Mouse (Mus musculus) frontal cortex, postnatal 10 days (tissue): ENCODE results near the gene Ift172.
"Not testable (repeated sequence)": the region's sequence is repeated elsewhere in the genome, so short reads cannot be mapped to it uniquely, and the experiment has no call there.

Experiments used
- DNase-seq, 2 experiments: peaks; one replicate each; pipeline ENCODE4 v3.0.0; 2022; ENCODE audit warnings: low spot score in 2 of 2, mixed read lengths in 1 of 2

The Ift172 gene

DNA sequence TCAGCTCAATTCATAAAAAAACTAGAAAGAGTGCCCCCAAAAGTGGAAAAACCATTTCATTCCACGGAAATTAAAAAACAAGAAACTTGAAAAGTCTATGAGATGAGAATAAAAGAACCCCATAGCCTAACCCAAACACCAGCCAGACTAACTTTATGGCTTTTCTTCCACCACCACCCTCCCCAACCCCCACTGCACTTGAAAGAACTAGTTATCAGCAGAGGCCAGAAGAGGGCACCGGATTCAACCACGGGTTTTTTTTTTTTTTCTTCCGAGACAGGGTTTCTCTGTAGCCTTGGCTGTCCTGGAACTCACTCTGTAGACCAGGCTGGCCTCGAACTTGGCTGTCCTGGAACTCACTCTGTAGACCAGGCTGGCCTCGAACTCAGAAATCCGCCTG lies 72.6 kb downstream of the Ift172 start:
- no peak for DNase-seq

DNA sequence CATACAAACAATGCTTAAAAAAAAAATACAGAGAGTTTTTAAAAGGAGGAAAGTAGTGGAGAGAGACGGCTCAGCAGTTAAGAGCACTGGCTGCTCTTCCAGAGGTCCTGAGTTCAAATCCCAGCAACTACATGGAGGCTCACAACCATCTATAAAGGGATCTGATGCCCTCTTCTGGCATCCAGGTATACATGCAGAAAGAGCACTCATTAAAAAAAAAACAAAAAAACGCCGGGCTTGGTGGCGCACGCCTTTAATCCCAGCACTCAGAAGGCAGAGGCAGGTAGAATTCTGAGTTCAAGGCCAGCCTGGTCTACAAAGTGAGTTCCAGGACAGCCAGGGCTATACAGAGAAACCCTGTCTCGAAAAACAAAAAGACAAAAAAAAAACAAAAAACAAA lies 74.4 kb downstream of the Ift172 start:
- DNase-seq, result not testable (repeated sequence)

DNA sequence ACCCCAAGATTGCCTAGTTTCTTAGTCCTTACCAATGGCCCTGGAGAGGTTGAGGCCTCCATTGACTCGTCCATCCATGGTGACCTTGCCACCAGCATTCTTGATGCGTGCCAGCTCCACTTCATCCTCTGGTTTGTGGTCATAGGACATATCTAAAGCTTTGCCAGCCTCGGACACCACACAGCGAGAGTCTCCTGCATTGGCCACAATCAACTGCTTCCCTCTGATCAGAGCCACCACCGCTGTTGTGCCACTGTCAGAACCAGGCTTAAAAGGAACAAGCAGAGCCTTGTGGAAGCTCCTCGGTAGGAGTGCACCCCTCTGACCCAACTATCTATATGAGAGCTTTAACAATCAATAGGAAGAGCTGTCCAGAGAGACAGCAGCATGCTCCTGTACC lies 86.5 kb downstream of the Ift172 start:
- DNase-seq, result no peak

DNA sequence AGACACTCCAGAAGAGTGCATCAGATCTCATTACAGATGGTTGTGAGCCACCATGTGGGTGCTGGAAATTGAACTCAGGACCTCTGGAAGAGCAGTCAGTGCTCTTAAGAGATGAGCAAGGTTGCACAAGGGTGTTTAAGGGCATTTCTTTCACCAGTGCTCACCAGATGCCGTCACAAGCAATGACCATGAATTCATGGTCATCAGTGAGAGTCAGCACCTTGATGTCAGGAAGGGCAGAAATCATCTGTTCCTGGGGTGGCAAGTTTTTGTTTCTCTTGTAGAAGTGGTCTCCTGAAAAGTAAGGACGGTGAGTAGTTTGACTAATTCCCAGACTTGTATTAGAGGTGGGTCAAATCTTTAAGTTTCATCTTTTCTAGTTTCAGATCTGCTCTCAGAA lies 87.0 kb downstream of the Ift172 start:
- DNase-seq, result no peak
